Mouse (Mus musculus) c-Kit-negative CD71-positive TER-119-positive erythroid progenitor cells, embryonic 14.5 days (primary cell): ENCODE measurements around the gene Zdhhc14.

Source experiments
- DNase-seq: peaks from one replicate; pipeline ENCODE4 v3.0.0-alpha.2; 2013; ENCODE audit warnings: low read depth, low spot score

Gene Zdhhc14

GRCm38 (mm10) chr17:5606151-5606591, 113.8 kb downstream of the Zdhhc14 start:
- no peak for DNase-seq

- DNase-seq = no peak
These were observed 115.0 kb downstream of the Zdhhc14 start for GRCm38 (mm10) chr17:5607352-5607751.

- no peak for DNase-seq
These were observed 117.7 kb downstream of the Zdhhc14 start for GRCm38 (mm10) chr17:5609875-5610552.

- no peak for DNase-seq
These were observed 119.9 kb downstream of the Zdhhc14 start for GRCm38 (mm10) chr17:5612236-5612635.

GRCm38 (mm10) chr17:5614771-5615318, 122.5 kb downstream of the Zdhhc14 start:
- DNase-seq = no peak

- DNase-seq = no peak
These were observed 129.6 kb downstream of the Zdhhc14 start for GRCm38 (mm10) chr17:5621626-5622591.

GRCm38 (mm10) chr17:5622764-5623163, 130.4 kb downstream of the Zdhhc14 start:
- DNase-seq = peak; percentile 34

GRCm38 (mm10) chr17:5623181-5623580, 130.8 kb downstream of the Zdhhc14 start:
- DNase-seq = no peak

- DNase-seq = peak; percentile 36
These were observed 132.5 kb downstream of the Zdhhc14 start for GRCm38 (mm10) chr17:5624815-5625214.

- no peak for DNase-seq
These were observed 134.0 kb downstream of the Zdhhc14 start for GRCm38 (mm10) chr17:5626402-5626801.

- DNase-seq = no peak
These were observed 135.3 kb downstream of the Zdhhc14 start for GRCm38 (mm10) chr17:5627664-5628063.

- no peak for DNase-seq
These were observed 137.3 kb downstream of the Zdhhc14 start for GRCm38 (mm10) chr17:5629651-5630050.

GRCm38 (mm10) chr17:5635254-5635653, 142.9 kb downstream of the Zdhhc14 start:
- DNase-seq = no peak

- no peak for DNase-seq
These were observed 149.1 kb downstream of the Zdhhc14 start for GRCm38 (mm10) chr17:5641436-5641835.

- no peak for DNase-seq
These were observed 150.8 kb downstream of the Zdhhc14 start for GRCm38 (mm10) chr17:5642918-5643721.

GRCm38 (mm10) chr17:5650124-5650523, 157.8 kb downstream of the Zdhhc14 start:
- no peak for DNase-seq

GRCm38 (mm10) chr17:5650642-5651041, 158.3 kb downstream of the Zdhhc14 start:
- DNase-seq = no peak

GRCm38 (mm10) chr17:5651551-5651950, 159.2 kb downstream of the Zdhhc14 start:
- DNase-seq = no peak

- no peak for DNase-seq
These were observed 161.6 kb downstream of the Zdhhc14 start for GRCm38 (mm10) chr17:5653981-5654380.

- DNase-seq = no peak
These were observed 163.2 kb downstream of the Zdhhc14 start for GRCm38 (mm10) chr17:5655536-5655935.

GRCm38 (mm10) chr17:5660317-5661080, 168.1 kb downstream of the Zdhhc14 start:
- no peak for DNase-seq
